Mouse (Mus musculus): ENCODE measurements around the gene Tcf7l2.

Gene Tcf7l2

DNA sequence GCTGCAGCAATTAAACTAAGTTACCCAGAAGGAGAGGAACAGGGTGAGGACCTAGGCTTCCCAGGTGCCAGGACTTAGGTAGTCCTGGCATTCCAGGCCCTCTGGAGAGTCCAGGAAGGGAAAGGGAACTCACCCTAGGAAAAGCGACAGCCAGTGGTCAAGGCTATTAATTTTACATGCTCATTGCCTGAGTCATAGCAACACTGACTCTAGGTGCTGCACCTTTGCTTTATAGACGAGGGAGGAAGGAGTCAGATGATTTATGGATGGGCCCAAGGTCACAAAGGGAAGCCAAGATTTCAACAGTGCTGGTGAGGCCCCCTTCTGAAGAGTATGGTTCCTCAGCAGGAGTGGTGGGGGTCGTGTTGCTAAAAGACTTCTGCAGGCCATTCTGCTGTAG lies 8.6 kb upstream of the Tcf7l2 start:
- no peak for DNase-seq

DNA sequence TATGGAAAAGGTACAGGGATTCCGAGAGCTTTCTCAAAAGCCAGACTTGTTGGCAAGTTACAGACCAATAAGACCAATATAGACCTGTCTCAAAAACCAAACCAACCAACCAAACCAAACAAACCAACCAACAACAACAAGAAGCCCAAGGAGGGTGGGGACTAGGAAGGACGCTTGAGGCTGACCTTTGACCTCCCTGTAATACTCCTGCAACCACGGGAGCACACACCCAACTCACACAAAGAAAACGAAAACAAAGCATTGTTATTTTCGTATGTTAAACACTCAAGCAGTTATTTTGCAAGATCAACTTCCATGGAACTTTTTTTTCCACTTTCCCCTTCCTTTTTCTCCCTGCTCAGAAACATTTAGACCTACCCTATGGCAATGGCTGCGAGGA lies 5.6 kb upstream of the Tcf7l2 start:
- no peak for DNase-seq

DNA sequence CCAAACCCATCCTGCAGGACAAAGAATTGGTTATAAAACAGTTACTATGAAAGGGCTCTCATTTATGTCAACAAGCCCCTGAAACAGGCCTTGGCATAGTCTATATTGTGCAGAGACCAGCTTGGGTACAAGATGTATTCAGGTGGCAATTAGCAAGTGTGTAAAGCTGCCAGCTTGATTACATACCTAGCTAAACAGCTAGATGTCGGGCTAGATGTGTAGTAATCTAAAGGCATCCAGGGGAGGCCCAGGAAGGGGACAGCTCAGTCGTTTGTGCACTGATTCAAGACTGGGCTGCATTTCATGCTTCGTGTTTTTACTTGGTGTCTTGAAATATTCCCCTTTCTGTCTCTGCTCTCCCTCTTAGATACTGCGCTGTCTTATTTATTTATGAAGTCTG lies 1.9 kb upstream of the Tcf7l2 start:
- no peak for DNase-seq

DNA sequence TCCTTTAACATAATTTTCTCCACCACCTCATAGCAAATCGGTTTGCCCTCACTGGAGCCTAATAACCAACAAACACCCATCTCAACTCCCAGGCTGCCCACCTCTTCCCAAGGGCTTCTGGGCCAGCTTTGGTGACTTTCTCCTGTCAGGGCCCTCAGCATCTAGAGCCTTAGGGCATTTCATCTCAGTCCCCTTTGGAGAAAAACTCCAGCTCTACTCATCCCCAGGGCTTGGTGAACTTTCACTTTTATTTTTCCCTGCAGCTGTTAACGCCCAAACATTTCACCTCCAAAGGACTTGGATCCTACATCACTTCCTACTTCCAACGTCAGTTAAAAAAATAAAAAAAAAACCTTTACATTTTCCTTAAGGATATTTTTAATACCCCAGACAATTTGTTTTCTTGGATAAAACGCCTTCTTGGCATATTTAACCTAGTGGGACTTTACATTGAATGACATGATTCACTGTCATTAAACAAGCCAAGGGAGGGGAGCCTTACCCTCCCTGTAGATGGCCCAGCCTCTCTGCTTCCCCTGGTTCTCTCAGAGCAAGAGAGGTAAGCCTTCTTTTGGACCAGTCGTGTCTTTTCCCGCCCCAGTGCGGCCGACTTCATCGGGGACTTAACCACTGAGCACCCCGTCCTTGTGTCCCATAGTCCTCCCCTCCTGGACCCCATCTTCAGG lies 724 bp upstream of the Tcf7l2 start:
- DNase-seq: no peak

DNA sequence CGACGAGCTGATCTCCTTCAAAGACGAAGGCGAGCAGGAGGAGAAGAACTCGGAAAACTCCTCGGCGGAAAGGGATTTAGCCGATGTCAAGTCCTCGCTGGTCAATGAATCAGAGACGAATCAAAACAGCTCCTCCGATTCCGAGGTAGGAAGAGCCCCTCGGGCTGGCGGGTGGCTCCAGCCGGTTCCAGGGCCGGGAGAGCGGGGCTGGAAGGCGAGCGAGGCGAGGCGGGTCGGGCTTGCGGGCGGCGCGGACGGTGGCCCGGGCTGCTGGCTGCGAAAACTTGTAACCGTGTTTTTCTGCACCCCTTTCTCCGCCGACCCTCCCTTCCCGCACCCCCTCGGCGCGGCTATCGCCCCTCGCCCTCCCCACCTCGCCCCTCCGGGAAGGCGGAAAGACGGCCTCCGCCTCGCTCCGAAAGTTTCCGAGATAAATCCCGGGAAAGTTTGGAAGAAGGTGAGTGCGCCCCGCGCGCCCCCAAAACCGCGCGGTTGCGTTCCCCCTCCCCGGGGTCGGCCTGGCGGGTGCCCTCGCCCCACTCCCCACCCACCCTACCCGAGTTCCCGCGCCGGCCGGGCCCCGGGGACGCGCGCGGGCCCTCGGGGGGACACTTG lies 873 bp downstream of the Tcf7l2 start:
- peak; percentile 46 to 69 for DNase-seq

DNA sequence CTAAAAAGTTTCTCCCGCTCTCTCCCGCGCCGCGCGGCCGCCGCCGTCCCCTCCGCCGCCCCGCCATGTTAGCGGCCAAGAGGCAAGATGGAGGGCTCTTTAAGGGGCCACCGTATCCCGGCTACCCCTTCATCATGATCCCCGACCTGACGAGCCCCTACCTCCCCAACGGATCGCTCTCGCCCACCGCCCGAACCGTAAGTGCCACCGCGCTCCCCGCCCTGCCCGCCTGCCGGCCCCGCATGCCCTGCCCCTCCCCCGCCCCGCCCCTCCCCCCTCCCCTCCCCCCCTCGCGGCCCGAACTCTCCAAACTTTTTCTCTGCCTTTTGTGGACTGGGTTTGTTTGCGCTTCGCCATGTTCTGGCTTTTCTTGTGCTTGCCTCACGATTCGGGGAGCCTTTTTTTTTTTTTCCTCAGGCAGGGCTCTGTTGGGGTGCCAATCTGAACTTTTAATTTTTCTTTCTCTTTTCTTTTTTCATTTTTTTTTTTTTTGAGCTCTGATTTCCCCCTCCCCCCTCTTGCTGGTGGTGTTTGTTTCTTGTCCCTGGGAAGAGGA lies 1.5 kb downstream of the Tcf7l2 start:
- DNase-seq: peak in 1 of 2 experiments; percentile 68

DNA sequence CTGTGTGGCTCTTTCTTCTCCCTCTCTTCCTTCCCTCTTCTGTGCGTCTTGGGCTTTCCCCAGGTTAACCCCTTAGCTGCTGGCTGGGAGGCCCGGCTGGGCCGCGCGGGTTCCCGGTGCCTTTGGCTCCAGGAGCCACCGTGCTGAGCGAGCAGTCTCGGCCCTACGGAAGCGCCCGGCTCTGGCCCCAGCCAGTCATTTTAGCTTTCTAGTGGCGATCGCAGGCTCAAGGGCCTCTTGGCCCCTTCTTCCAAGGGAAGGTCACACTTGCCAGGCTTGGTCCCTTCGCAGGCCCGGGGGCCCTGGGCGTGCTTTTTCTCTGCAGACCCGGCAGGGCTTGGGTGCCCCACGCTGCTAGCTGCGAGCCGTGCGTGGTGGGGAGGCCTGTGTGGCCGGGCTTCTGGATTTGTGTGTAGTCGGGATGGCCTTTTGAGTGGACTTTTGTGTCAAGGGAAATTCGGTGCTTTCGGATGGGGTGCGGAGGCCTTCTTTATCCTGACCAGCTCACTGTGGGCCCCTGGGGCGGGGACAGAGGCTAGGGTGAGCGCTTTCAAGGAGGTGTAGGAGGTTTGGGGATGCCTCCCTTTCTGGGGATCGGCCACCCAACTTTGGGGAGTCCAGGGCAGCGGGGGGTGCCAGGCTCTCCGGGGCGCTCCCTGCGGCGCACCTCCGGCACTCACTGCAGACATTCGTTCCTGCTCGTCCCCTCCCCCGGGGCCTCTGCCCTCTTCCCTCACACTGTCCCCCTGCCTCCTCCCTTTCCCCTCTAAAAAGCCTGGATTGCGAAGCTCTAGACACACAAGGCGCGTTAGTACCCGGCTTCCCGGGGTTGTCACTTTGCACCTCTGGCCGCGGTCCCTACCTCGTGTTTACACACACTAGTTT lies 2.2 kb downstream of the Tcf7l2 start:
- peak; percentile 62 to 78 for DNase-seq

DNA sequence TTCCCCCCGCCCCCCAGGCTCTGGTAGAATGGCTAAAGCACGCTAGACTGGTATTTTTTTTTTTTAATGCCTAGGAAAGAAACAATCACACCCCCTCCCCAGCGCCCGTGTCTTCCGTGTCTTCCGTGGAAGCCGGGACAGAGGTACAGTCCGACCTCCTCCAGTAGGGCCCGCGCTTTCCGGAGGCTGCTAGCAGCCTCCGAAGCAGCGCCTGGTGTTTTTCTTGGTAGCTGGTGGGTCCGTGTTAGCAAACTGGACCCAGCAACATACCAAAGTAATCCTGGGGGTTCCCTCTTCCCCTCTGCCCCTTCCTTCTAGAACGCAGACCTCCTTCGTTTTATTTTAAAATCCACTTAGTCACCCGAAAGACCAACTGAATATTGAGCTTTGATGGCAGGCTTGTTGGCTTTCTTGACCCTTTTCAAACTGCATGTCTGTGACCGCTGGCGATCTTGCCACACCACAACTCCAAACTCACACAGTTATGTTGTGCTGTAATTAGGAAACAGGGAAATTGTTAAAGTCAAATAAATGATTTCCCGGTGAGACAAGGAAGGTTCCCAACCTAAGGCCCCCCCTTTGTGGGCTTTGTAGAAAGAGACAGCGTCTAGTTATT lies 3.1 kb downstream of the Tcf7l2 start:
- DNase-seq: peak in 1 of 2 experiments; percentile 56

DNA sequence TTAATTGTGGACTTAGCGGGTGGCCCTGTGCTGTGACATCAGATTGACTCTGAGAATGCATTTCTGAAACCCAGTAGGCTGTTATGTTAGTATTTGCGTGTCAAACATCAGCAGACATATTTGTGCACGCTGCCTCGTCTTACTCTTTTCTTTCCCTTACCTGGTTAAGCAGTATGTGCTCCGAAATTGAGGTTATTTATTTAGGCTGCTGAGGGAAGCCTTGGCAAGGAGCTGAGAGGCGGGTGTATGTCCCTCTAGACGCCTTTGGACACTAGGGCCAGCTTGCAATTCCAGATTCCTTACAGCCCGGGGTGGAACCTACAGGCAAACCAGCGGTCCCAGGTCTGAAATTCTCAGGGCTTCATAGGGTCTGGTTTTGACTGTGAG lies 3.6 kb downstream of the Tcf7l2 start:
- DNase-seq: no peak

DNA sequence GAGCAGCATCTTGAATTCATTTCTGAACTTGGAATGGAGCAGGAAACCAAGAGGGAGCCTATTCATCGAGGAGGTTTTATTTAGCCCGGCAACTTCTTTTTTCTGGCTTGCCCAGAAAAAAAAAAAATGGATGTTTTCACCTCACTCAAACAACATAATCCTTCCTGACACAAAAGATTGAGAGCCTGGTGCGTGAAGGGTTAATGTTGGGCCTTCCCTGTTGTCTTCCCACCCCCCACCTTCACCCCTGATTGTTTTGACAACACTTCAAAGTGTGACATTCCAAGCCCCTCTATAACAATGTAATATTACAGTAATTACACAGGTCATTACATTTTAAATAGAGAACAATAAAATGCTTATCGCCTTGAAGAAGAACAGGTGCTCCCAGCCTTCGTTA lies 4.6 kb downstream of the Tcf7l2 start:
- no peak for DNase-seq

DNA sequence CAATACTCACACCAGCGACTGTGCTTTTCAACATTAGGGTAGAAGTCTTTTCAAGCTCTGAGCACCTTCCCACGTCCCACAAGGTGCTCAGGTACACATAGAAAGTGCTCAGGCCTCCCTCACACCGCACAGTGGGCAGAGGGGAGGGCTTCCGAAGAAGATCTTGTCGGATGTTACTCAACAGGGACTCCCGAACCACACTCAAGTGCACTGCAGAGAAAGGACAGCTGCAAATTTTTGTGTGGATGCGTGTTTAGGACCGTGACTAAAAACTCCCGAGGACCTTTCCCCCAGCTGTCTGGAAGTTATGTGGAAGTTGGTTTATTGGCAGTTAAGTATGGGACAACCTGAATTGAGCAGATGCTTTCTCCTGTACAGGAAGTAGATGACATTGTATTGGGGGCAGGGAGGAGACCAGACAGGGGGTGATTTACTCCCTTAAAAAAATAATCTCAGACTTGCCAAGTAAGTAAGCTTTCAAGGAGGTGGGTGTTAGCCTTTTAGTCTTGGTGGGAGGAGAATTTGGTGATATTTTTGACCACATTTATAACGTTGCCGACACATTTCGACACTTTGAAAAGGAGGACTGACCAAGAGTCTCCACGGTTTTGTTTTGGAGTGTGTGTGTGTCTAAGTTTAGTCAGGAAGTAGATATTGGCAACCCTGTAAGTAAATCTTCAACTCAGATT lies 5.8 kb downstream of the Tcf7l2 start:
- DNase-seq: no peak

DNA sequence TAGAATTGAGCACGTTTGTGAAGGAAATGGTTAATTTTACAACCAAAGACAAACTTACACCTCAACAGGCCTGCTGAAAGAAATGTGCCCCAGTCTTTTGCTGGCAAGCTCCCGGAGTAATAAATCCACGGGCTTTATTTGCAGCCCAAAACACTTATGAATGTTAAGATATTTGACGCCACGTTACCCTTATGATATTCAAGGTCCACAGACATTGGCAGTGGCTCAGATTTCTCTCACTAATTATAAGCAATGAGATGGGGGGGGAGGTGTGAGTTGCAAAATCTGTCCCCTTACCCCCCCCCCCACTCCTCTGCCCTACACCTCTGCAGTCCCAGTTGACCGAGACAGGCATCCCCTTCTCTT lies 6.3 kb downstream of the Tcf7l2 start:
- no peak for DNase-seq

DNA sequence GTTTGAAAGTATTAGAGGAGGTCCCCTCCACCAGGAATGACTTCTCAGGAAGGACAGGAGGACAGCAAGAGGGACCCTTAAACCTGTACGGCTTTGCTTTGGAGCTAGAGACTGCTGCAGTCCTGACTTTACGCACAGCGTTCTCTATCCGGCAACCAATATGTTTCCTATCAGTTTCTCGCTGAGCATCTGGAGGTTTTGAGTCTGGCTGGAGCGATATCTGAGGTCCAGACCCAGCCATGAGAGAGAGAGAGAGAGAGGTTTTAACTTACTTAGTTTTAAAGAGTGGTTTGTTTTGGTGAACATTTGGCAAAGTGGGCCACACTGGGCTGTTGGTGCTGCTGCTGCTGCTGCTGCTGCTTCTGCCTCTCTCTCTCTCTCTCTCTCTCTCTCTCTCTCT lies 7.2 kb downstream of the Tcf7l2 start:
- DNase-seq: no peak

DNA sequence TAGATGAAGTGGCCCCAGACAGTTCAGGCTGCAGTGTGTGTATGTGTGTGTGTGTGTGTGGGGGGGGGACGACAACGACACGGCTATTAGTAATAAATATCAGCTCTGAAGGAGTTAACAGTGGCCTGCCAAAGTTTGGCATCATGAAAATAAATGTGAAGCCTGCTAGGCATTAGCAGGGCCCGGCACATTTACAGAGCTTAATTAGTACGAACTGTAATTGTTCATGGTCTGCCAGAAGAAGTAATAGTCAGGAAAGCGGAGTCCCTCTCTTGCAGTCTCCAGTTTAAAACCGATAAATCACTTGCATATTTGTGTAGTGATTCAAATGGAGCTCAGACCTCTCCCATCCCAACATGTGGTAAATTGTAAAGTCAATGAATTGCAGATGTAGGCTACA lies 7.9 kb downstream of the Tcf7l2 start:
- no peak for DNase-seq

DNA sequence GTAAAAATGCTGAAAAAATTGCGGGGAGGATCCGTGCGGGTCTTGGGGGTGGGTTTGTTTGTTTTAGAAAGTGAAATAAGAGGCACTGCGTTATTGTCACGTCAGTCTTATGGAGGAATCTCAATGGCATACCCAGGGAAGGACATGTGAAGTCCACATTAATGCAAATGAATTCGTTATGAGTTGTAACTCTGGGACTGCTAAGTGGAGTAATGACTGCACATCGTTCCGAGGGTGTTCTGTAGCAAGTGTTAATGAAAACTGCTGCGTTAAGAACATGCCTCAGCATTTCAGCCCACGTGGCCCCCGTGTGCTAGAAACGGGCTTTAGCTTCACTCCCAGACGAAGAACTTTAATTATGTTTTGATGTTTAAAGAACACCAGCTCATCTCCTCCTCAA lies 8.4 kb downstream of the Tcf7l2 start:
- no peak for DNase-seq

DNA sequence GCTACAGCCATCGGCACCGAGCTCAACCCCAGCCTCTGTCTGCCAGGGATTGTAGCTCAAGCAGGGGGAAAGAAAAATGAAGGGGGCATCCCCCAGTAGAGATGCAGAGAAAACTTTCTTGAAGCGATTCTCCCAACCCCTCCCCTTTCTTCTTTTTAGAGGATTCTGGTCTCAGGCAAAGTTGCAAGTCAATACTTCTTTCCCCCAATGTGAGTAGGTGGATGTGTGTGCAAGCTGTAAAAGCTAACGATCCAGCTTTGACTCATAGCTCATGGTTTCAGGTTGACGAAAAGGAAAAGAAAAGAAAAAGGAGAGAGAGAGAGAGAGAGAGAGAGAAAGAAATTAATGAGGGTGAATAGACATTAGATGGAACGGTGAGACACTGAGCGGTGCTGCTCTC lies 8.8 kb downstream of the Tcf7l2 start:
- DNase-seq: no peak

DNA sequence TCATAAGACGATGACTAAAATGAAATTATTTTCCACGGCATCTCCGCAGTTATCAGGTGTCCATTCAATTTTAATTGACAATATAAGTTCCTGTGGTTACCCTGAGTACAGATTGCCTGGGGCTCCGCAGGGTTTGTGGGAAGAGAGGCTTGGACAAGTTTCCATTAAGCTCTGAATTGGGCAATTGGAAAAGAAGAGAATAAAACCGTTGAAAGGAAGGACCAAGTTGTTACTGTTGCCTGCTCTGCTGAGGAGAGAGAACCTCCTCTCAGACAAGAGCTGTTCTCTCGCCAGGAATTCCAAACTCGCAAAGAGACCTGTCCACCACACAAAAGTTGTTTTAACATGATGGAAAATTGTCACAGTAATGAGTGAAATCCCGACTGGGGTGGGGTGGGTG lies 11.2 kb downstream of the Tcf7l2 start:
- DNase-seq: no peak

DNA sequence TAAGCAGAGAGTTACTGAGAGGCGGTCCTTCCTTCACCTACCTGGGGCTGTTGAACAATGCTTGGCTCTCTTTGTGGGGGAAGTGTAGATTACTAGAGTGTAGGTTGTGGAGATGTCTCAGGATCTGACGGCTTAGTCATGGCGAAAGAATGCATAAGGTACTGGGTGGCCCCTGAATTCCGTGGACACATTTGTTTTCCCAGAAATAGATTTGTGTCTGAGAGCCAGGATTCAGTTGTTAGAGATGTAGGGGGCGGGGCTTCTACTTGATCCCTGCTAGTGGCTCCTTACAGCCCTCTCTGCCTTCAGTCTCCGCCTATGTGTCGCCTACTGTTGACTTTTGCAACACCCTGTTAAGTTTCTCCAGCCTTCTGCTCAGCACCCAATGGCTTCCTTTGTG lies 12.7 kb downstream of the Tcf7l2 start:
- DNase-seq: no peak

DNA sequence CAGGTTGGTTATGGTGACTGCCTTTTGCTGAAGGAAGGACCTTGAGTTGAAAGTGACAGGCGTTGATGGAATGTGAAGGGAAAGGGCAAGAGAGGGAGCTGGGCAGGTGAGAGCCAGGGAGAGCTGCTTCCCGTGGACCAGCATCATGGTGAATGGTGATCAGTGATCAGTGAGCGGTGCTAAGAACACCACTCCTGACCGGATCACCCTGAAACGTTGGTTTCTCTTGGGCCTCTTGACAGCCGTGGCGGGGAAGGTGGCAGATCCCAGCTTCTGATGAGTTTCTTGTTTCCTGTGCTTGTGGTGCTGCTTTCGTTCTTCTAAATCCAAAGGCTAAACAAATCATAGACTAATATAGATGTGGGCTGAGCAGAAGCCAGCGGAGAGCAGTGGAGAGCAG lies 13.8 kb downstream of the Tcf7l2 start:
- DNase-seq: no peak

DNA sequence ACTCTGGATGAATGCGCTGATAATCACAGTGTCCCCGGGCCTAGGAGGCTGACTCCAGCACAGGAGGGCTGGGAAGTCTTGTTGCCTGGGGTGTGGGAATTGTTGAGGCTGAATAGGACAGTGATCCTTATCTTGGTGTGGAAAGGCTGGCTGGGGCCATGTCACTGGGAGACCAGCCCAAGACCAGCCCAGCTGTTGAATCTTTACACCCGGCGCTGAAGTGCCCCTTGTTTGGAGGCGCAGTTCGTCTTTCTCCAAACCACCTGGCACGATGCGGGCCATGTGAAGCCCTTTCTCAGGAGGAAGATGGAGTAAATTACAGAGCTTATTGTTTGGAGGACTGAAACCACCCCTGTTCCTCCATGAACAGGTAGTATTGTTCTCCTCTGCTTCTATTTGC lies 15.1 kb downstream of the Tcf7l2 start:
- no peak for DNase-seq

DNA sequence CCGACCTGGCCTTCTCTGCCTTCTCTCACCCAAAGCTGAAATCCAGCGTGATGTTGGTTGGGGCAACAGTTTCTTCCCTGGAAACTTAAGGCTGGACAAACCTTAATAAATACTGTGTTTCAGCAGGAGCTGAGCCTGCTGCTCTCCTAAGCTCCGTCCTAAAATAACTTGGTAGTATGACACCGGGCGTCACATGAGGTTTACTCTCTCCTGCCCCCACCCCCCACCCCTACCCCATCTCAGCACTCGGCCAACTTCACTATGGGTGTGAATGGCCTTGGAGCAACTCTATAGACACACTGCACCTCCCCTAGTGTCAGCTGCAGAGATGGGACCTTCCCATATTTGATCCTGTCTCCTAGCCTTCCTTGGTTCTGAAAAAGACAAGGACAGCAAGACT lies 15.8 kb downstream of the Tcf7l2 start:
- DNase-seq: no peak

DNA sequence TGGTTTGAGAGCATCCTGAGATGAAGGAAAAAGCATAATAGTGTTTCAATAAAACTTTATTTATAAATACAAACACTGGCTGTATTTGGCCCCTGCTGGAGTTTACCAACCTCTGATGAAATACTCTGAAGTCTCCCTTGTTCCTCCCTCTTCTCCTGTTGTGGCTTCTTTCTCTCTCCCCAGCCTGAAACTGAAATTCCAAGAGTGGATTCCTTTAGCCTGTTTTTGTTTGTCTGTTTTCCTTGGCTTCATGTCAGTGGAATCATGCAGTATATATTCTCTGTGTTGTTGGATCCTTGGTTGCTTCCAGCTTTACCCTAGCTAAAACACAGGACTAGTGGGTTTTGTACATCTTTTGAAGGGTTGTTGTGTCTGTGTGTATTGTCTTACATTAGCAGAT lies 16.5 kb downstream of the Tcf7l2 start:
- no peak for DNase-seq

DNA sequence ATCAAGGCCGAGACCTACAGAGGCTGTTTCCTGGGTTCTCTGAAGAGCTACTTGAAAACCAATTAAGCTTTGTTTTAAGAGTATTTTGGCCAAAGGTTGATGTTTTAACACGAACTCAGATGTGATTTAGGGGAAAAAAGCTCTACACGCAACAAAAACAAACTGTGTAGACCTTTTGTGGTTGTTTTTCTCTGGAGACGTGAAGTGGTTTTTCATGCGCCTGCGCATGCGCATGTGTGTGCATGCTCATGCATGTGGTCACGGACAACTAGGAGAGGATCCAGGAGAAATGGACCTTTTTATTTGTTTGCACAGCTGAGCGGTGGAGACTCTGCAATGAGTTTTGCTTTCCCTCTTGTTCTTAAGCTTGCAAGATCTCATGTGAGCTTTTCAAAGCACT lies 17.4 kb downstream of the Tcf7l2 start:
- peak in 1 of 2 experiments; percentile 33 for DNase-seq
